Mouse (Mus musculus): ENCODE measurements at regions not wholly inside any gene's neighbourhood (a gene's known extent, or its start where the extent isn't known, plus 50 kb on each side); places are given as distances from the start of the nearest gene placed in this dataset.

- TF ChIP-seq CTCF (IDR thresholded peaks at IDR 0.05; ENCODE audit: low read depth) (no peak), EP300 (IDR thresholded peaks at IDR 0.05; ENCODE audit: low read depth) (no peak)
These were observed 55.1 kb upstream of the Myl10 start for GRCm38 (mm10) chr5:136637872-136638271.
